Mouse (Mus musculus): ENCODE results near the gene Fam49a.

DNA sequence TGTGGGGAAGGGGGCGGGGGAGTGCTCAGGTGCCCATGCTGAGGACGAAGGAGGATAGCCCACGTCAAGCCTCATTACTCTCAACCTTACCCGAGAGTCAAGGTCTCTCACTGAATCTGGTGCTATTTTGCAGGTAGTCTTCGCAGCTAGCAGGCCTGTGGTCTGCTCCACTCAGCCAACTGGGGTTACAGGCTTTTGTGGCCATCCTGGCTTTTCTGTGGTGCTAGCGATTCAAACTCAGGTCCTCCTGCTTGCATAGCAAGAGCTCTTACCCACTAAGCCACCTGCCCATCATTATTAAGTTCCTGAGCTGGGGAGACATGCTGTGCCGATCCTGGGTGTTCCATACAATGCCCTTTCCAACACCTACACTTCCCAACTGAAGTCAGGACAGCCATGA lies 55.7 kb downstream of the Fam49a start:
- TF ChIP-seq MAX (IDR thresholded peaks at IDR 0.05): no peak
- no peak for TF ChIP-seq CTCF (IDR thresholded peaks at IDR 0.05; ENCODE audit: control insufficient read depth, insufficient read depth, insufficient read length)
- no peak for TF ChIP-seq USF1 (IDR thresholded peaks at IDR 0.05; ENCODE audit: low read depth)
- TF ChIP-seq CEBPB (IDR thresholded peaks at IDR 0.05; ENCODE audit: low read depth): no peak
- no peak for TF ChIP-seq MYOD1 (IDR thresholded peaks at IDR 0.05; ENCODE audit: control insufficient read depth, insufficient read length, low read depth)

All from C2C12 (cell line).